Mouse (Mus musculus) heart, embryonic 16.5 days (tissue): Measurements from ENCODE around the gene Tead1. TPM values are rescaled to one million over a fixed set of nuclear protein-coding genes. Genes with fewer than 3 reads are reported as not detected.

Source experiments
- ATAC-seq: fragments of 200-750 bp; cut with Nextera tagmentation; replicated peaks from 2 replicates; pipeline ENCODE4 v1.8.0; 2017; ENCODE audit warnings: moderate number of reproducible peaks; ENCODE audit not compliant: insufficient read depth, low FRiP score; ENCODE audit errors: extremely low read depth
- H3K27ac ChIP-seq: fragments of 300-500 bp; sonication (generic); 2 replicates; pipeline ENCODE4 v1.5.1; 2014; ENCODE audit warnings: mild to moderate bottlenecking, low read length, control low read depth, moderate library complexity
- H3K27me3 ChIP-seq: fragments of 300-500 bp; sonication (generic); 2 replicates; pipeline ENCODE4 v1.6.1; 2014; ENCODE audit warnings: low read length, mixed read lengths; ENCODE audit not compliant: control insufficient read depth, insufficient read depth
- H3K36me3 ChIP-seq: fragments of 300-500 bp; sonication (generic); 2 replicates; pipeline ENCODE4 v1.6.1; 2014; ENCODE audit not compliant: control insufficient read depth, insufficient read depth
- H3K4me1 ChIP-seq: fragments of 300-500 bp; sonication (generic); 2 replicates; pipeline ENCODE4 v1.6.1; 2014; ENCODE audit warnings: low read length, mixed read lengths; ENCODE audit not compliant: control insufficient read depth, insufficient read depth
- H3K4me2 ChIP-seq: fragments of 300-500 bp; sonication (generic); 2 replicates; pipeline ENCODE4 v1.6.1; 2014; ENCODE audit warnings: low read depth, mild to moderate bottlenecking, control low read depth, low read length
- H3K4me3 ChIP-seq: fragments of 300-500 bp; sonication (generic); 2 replicates; pipeline ENCODE4 v1.5.1; 2014; ENCODE audit warnings: mild to moderate bottlenecking, control low read depth, low read length
- H3K9ac ChIP-seq: fragments of 300-500 bp; sonication (generic); 2 replicates; pipeline ENCODE4 v1.6.1; 2014; ENCODE audit warnings: low read length, control low read depth
- H3K9me3 ChIP-seq: fragments of 300-500 bp; sonication (generic); replicated peaks from 2 replicates; pipeline ENCODE4 v1.6.1; 2016; ENCODE audit warnings: low read length; ENCODE audit not compliant: control insufficient read depth
- WGBS: fragments of 180-500 bp; shearing (Covaris S2); extraction: QIAGEN DNeasy Blood & Tissue Kit; methylation state at CpG from one replicate; pipeline ENCODE4 v1.1.7; 2014; 5-methylcytosine and 5-hydroxymethylcytosine counted together
- polyA plus RNA-seq: library from polyadenylated mRNA; unstranded; fragments of >200 nt; fragmentation: Nextera tagmentation; extraction: Ambion mirVana; gene quantifications from 2 replicates; pipeline ENCODE4 v1.2.1, GENCODE M21; 2015

The Tead1 gene
- polyA plus RNA-seq, 1 experiment from 2014 or later: 19.4 TPM

DNA sequence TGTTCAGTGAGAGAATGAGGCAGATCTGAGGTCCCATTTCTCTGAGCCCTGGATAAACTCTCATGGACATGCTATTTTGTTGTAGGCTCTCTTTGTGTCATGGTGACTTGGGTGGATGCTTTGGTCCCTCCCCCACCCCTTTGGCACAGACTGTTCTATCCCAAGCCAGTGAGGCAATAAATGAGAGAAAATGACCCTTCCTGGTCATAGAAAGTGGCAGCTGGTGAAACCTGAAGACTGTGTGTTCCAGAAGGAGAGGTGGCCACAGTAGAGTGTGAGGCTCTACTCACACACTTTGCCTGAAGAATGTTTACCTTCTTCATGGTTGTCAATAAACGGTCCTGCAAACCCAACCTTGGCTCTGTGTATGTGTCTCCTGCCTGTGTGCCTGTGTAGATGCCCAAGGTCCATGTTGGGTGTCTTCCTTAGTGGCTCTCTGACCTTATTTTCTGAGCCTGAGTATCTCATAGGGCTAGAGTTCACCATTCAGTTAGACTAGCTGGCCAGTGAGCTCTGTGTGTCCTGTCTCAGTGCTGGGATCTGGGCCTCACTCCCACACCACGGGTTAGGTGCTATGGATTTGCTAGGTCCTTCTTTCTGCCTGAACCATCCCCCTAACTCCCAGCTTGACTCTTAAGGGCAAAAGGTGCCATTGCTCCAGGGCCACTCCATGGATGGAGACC lies 127.7 kb downstream of the Tead1 start:
- 39% methylated on average over 2 of the region's 2 CpGs for WGBS

DNA sequence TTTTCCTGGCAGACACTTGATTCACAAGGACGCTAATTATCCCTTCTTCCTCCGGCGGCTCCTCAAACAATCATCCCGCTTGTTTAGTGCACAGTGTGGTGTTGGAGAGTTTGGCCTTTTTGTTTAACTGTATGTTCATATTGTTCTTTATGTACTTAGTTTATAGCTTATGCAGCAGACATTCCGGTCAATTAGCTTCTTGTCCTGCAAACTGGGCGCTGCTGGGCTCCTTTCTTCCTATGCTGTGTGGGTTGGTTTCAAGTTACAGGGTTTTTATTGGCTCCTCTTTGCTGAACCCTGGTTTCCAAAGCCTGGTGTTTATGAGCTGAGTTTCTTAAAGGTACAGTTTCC lies 128.3 kb downstream of the Tead1 start:
- Histone ChIP-seq H3K4me3 (peak overlapping the region; percentile 44), H3K4me2 (peak overlapping the region; percentile 66), H3K9me3 (no peaks in the 10 kb centered on the region), H3K4me1 (peaks cover 25% of the 10 kb centered on the region), H3K27me3 (no peaks in the 10 kb centered on the region), H3K9ac (no peak overlapping the region), H3K36me3 (no peaks in the 10 kb centered on the region), H3K27ac (peak overlapping the region; percentile 80)
- peak; percentile 59 for ATAC-seq
- WGBS: 4% methylated on average over 6 of the region's 6 CpGs

More for the DNA sequence above, 127.7 kb downstream of the Tead1 start:
- Histone ChIP-seq H3K4me3 (peak overlapping the region; percentile 44), H3K9me3 (no peaks in the 10 kb centered on the region), H3K9ac (no peak overlapping the region), H3K36me3 (no peaks in the 10 kb centered on the region), H3K4me2 (peak overlapping the region; percentile 66), H3K4me1 (peaks cover 29% of the 10 kb centered on the region), H3K27ac (peak overlapping the region; percentile 80), H3K27me3 (no peaks in the 10 kb centered on the region)
- ATAC-seq: no peak

DNA sequence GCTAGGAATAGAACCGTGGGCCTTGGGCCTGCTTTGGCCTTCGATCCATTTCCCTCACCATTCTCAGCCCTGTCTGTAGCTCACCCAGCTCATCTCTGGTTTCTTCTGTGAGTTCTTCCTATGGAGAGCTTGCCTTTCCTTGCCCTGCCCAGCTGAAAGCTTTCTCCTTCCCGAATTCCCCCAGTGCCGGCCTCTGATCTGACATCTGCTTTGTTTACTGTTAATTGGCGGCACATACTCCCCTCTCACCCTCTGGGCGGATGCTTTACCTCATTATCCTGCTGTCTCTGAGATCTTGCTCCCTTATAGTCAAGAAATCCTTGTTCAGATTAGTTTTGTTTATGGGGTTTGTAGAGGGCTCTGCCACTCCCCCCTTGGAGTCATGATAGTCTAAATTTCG lies 131.6 kb downstream of the Tead1 start:
- no peak overlapping the region for H3K9ac ChIP-seq
- no peaks in the 10 kb centered on the region for H3K9me3 ChIP-seq
- H3K4me3 ChIP-seq: no peak overlapping the region
- no peak for ATAC-seq
- peaks cover 23% of the 10 kb centered on the region for H3K4me1 ChIP-seq
- no peaks in the 10 kb centered on the region for H3K36me3 ChIP-seq
- H3K4me2 ChIP-seq: no peak overlapping the region
- no peaks in the 10 kb centered on the region for H3K27me3 ChIP-seq
- 55% methylated on average over 7 of the region's 7 CpGs for WGBS
- no peak overlapping the region for H3K27ac ChIP-seq

DNA sequence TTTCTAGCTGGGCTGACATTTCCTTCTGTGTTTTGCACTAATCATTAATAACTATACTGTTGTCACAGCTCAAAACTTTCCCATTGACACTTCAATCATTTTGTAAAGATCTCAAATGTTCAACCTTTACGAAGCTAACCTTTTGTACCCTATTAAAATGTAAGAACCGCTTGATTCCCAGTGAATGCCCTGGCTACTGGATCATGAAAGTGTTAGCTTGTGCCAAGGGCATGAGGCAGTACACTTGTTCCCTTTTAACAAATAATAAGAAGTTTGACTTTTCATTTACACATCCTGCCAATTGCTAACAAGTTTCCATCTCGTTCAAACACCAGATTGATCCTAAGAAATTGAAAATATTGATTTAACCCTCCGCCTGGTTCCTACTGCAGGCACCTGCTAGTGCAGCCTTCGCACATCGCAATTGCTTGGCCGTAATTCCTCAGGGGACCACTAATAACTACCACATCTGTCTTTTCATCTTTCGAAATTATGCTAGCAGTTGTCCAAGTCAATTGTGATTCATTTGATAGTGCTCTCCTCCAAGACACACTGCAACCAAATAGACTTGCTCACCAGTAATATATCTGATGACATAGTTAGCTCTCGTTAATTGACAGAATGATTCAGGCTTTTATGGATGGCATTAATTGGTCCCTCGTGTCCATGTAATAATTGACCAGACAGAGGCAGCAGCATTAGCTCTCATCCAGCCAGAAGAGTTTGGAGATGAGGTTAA lies 133.1 kb downstream of the Tead1 start:
- Histone ChIP-seq H3K27me3 (no peaks in the 10 kb centered on the region), H3K4me1 (peaks cover 21% of the 10 kb centered on the region), H3K27ac (no peak overlapping the region), H3K9me3 (no peaks in the 10 kb centered on the region), H3K36me3 (no peaks in the 10 kb centered on the region), H3K4me3 (no peak overlapping the region), H3K9ac (no peak overlapping the region), H3K4me2 (no peak overlapping the region)
- WGBS: 92% methylated on average over 10 of the region's 10 CpGs
- no peak for ATAC-seq

DNA sequence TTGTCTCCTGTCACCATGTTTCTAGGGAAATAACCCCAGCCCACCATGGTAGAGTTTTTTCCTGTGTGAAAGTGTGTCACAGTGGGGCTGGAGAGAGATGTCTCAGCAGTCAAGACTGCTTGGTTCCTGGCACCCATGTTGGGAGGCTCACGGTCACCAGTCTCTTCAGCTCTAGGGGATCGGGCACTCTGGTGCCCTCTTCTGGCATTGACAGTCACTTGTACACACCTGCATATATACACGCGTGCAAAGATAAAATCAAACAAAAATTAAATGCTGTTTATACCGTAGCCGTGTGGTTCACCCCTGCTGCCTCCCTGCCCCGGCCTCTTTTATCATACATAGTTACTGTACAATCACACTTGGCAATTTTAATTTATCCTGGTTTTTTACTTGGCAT lies 134.0 kb downstream of the Tead1 start:
- H3K4me2 ChIP-seq: no peak overlapping the region
- no peaks in the 10 kb centered on the region for H3K9me3 ChIP-seq
- H3K4me1 ChIP-seq: peaks cover 19% of the 10 kb centered on the region
- H3K4me3 ChIP-seq: no peak overlapping the region
- H3K27me3 ChIP-seq: no peaks in the 10 kb centered on the region
- H3K9ac ChIP-seq: no peak overlapping the region
- no peak overlapping the region for H3K27ac ChIP-seq
- no peak for ATAC-seq
- 95% methylated on average over 7 of the region's 7 CpGs for WGBS
- no peaks in the 10 kb centered on the region for H3K36me3 ChIP-seq

DNA sequence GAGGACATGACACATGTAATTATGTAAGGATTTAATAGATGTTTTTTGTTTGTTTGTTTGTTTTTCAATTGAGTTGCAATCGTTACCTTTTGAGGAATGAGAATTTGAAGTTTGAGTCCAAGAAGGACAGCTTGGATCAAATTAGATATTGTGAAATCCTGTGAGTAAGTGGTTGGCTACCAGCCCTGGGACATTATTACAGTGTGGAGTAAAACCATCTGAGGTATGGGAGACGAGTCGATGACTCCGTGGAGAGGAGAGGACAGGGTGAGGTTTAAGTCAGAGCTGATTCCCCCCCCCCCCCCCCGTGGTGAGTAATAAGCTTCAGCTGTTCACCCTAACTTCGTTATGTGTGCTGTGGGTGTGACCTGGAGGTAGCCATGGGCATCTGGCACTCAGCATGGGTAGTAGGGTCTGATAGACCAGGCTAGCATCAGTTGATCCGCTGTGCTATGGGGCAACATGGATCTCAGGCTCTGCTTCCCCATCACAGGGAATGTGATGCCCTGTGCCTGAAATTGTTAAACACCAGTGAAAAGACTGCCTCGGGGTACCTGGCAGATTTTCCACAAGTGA lies 134.7 kb downstream of the Tead1 start:
- Histone ChIP-seq H3K36me3 (no peaks in the 10 kb centered on the region), H3K9ac (no peak overlapping the region), H3K27me3 (no peaks in the 10 kb centered on the region), H3K4me1 (peaks cover 19% of the 10 kb centered on the region), H3K27ac (no peak overlapping the region), H3K9me3 (no peaks in the 10 kb centered on the region), H3K4me3 (no peak overlapping the region), H3K4me2 (no peak overlapping the region)
- 73% methylated on average over 7 of the region's 8 CpGs for WGBS
- no peak for ATAC-seq

DNA sequence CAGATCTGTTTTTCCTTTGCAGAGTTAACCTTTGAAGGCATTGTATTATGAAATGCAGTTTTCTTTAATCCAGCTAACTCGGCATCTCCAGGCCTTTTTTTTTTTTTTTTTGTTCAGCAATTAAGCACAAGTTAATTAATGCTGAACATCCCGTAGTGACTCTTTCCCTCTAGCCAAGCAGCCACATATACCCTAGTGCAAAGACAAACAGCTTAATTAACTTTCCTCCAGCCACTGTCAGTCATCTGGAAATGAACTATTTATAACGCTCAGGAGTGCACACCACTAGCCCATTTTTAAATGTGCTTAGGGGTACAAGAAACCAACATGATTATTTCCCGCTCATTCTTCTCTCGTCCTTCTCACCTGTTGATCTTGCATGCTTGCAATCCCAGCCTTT lies 136.9 kb downstream of the Tead1 start:
- peak overlapping the region; percentile 24; the same call in 1 of the 2 replicates for H3K27ac ChIP-seq

DNA sequence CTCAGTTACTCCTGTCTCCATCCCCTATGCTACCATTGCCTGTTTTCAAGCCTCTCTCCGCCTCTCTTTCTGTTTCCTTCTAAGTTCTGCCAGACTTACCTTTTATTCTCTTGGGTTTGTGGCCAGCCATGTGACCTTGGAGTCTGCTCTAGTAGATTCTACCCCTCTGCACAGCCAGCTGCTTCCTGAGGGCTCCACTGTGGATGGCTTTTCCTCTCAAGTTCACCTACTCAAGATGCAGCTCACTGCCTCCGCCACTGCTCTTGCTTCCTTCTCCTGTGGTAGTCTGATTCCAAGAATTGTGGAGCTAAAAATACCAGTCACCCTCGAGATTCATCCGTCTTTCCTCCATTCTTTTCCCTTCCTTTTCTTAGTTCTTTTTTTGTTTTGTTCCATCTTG lies 140.7 kb downstream of the Tead1 start:
- H3K36me3 ChIP-seq: no peaks in the 10 kb centered on the region
- no peaks in the 10 kb centered on the region for H3K27me3 ChIP-seq
- peaks cover 44% of the 10 kb centered on the region for H3K4me1 ChIP-seq
- H3K4me3 ChIP-seq: no peak overlapping the region
- H3K27ac ChIP-seq: no peak overlapping the region
- WGBS: 52% methylated on average over 4 of the region's 4 CpGs
- no peaks in the 10 kb centered on the region for H3K9me3 ChIP-seq
- H3K9ac ChIP-seq: no peak overlapping the region
- no peak overlapping the region for H3K4me2 ChIP-seq
- ATAC-seq: no peak

More for the DNA sequence above, 136.9 kb downstream of the Tead1 start:
- H3K9me3 ChIP-seq: no peaks in the 10 kb centered on the region
- H3K4me3 ChIP-seq: no peak overlapping the region
- 44% methylated on average over 5 of the region's 5 CpGs for WGBS
- no peak overlapping the region for H3K4me2 ChIP-seq
- H3K9ac ChIP-seq: no peak overlapping the region
- H3K4me1 ChIP-seq: peaks cover 19% of the 10 kb centered on the region
- ATAC-seq: no peak
- H3K36me3 ChIP-seq: no peaks in the 10 kb centered on the region
- H3K27me3 ChIP-seq: no peaks in the 10 kb centered on the region

DNA sequence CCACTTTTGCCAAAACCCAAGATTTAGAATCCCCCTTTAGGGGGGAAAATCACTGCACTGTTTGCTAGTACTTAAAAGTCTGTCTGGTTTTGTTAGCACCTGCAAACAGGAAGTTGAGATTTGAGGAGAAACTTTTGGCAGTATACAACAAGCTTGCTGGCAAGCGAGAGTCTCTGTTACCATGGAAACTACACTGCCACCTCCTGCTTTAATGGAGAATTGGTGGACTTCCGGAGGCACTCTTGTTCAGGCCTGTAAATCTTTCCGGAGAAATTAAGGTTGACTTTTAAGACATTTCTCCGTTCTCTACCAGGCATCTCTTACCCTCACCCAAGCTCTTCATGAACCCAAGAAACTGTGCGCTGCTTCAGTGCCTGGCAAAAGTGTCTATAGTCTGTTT lies 143.8 kb downstream of the Tead1 start:
- H3K9ac ChIP-seq: no peak overlapping the region
- 0 out of 2 replicates have a peak overlapping the region, but pooled peaks have one; percentile 43 for H3K4me2 ChIP-seq
- no peaks in the 10 kb centered on the region for H3K36me3 ChIP-seq
- H3K9me3 ChIP-seq: no peaks in the 10 kb centered on the region
- no peaks in the 10 kb centered on the region for H3K27me3 ChIP-seq
- H3K27ac ChIP-seq: peak overlapping the region; percentile 79
- WGBS: 22% methylated on average over 5 of the region's 5 CpGs
- no peak overlapping the region for H3K4me3 ChIP-seq
- H3K4me1 ChIP-seq: peaks cover 62% of the 10 kb centered on the region
- ATAC-seq: no peak
